Mouse (Mus musculus) adrenal gland, postnatal 25 days (tissue): ENCODE results near the gene Pmm2. TPM values are rescaled to one million over a fixed set of nuclear protein-coding genes. Genes with fewer than 3 reads are reported as not detected.
A peak's percentile ranks its signal among the peaks of the same experiment; 100 is the strongest.

Experiments used
- DNase-seq: peaks from one replicate; pipeline ENCODE4 v3.0.0; 2021; ENCODE audit warnings: mixed read lengths
- long read RNA-seq: library from polyadenylated mRNA; stranded (forward); transcript quantifications from one replicate; pipeline ENCODE4 v2.0.0, GENCODE M21; 2021
- total RNA-seq: library from RNA; stranded (reverse); gene quantifications from 2 replicates; pipeline ENCODE4 v1.2.3, GENCODE M21; 2021

The Pmm2 gene
- 64.6 and 66.8 TPM in 2 replicates for total RNA-seq
- long read RNA-seq, transcript Pmm2-201 (9 exons, 1,842 nt): major isoform, 17 of 29 reads
- long read RNA-seq, partial matches to known transcripts: 9 of 29 reads
- long read RNA-seq, other reads (novel, unspliced or antisense): 3 of 29 reads

GRCm38 (mm10) chr16:8637217-8638051 is at the start of gene Pmm2, which contains the start of gene Tmem186:
TSS of gene Pmm2 (plus strand) at chr16:8637674.
TSS of gene Tmem186 (minus strand) at chr16:8637712.
- DNase-seq: peak; percentile 79

- no peak for DNase-seq
Measured at GRCm38 (mm10) chr16:8595411-8595810, 42.1 kb upstream of the Pmm2 start.

- no peak for DNase-seq
Measured at GRCm38 (mm10) chr16:8596336-8596735, 41.1 kb upstream of the Pmm2 start.

GRCm38 (mm10) chr16:8597516-8597915 is 40.0 kb upstream of the Pmm2 start:
- no peak for DNase-seq

GRCm38 (mm10) chr16:8603789-8604188 is 33.7 kb upstream of the Pmm2 start:
- no peak for DNase-seq

GRCm38 (mm10) chr16:8610397-8610796 is 27.1 kb upstream of the Pmm2 start:
- no peak for DNase-seq

- DNase-seq: no peak
Measured at GRCm38 (mm10) chr16:8612214-8613005, 25.1 kb upstream of the Pmm2 start.

- DNase-seq: no peak
Measured at GRCm38 (mm10) chr16:8613039-8613438, 24.4 kb upstream of the Pmm2 start.

GRCm38 (mm10) chr16:8613447-8613846 is 24.0 kb upstream of the Pmm2 start:
- no peak for DNase-seq

- no peak for DNase-seq
Measured at GRCm38 (mm10) chr16:8619659-8620314, 17.7 kb upstream of the Pmm2 start.

- DNase-seq: no peak
Measured at GRCm38 (mm10) chr16:8620315-8621115, 17.0 kb upstream of the Pmm2 start.

- no peak for DNase-seq
Measured at GRCm38 (mm10) chr16:8630419-8630818, 7.1 kb upstream of the Pmm2 start.

GRCm38 (mm10) chr16:8631428-8631827 is 6.0 kb upstream of the Pmm2 start:
- DNase-seq: no peak

- DNase-seq: peak; percentile 13
Measured at GRCm38 (mm10) chr16:8636867-8637216, 632 bp upstream of the Pmm2 start.

GRCm38 (mm10) chr16:8638131-8638530 is 657 bp downstream of the Pmm2 start:
- no peak for DNase-seq

- no peak for DNase-seq
Measured at GRCm38 (mm10) chr16:8639466-8640191, 2.2 kb downstream of the Pmm2 start.

GRCm38 (mm10) chr16:8643855-8644254 is 6.4 kb downstream of the Pmm2 start:
- no peak for DNase-seq

- no peak for DNase-seq
Measured at GRCm38 (mm10) chr16:8645546-8645945, 8.1 kb downstream of the Pmm2 start.

- no peak for DNase-seq
Measured at GRCm38 (mm10) chr16:8650007-8650406, 12.5 kb downstream of the Pmm2 start.

- no peak for DNase-seq
Measured at GRCm38 (mm10) chr16:8655108-8655507, 17.6 kb downstream of the Pmm2 start.

GRCm38 (mm10) chr16:8655599-8655998 is 18.1 kb downstream of the Pmm2 start:
- DNase-seq: no peak
